Mouse (Mus musculus) large intestine, adult 2 months (tissue): Measurements from ENCODE around the gene Guca1b. TPM values are rescaled to one million over a fixed set of nuclear protein-coding genes. Genes with fewer than 3 reads are reported as not detected.

Experiments used
- DNase-seq: peaks from one replicate; pipeline ENCODE4 v3.0.0-alpha.2; 2012; ENCODE audit warnings: low read depth, low spot score
- WGBS: fragments of 180-500 bp; shearing (Covaris S2); methylation state at CpG from one replicate; pipeline ENCODE4 v1.1.7; 2018; 5-methylcytosine and 5-hydroxymethylcytosine counted together
- polyA plus RNA-seq: library from polyadenylated mRNA; depleted of rRNA; stranded (reverse); fragments of >200 nt; gene quantifications from 2 replicates; pipeline ENCODE4 v1.2.3, GENCODE M21; 2012; rRNA removed

Guca1b gene
- polyA plus RNA-seq: 1.3 and 1.6 TPM in 2 replicates

DNA sequence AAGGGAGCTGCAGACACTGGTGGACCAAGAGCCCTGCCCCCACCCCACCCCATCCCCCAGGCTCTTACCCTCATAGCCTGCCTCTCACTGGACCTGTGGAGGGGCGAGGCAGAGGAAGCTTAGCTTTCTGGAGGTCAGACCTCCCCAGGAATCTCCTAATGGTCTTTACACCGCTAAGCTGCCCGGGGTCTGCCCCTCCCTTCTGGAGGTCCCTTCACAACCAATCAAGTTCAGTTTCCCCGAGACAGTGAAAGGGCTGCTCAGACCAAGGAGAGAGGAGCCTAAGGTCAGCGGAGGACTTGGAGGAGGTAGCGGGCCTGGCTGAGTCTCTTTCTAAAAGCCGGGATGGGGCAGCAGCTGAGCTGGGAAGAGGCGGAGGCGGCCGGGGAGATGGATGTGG lies at the start of gene Guca1b:
Guca1b (plus strand) TSS at position 249 of the 400 bp plus-strand sequence.
- WGBS: 45% methylated on average over 10 of the region's 10 CpGs
- DNase-seq: no peak

DNA sequence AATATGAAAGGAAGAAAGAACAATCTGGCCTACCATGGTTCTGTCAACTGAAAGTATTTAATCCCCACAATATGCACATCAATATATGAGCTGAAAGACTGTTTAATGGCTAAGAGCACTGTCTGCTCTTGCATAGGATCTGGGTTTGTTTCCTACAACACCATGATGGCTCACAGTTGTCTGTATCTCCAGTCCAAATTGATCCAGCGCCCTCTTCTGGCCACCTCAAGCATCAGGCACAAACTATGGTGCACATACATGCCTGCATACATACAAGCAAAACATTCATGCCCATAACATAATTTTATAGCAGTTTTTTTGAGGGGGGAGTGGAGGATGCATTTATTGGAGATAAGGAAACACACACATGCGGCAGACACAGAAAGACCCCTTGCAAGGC lies 42.1 kb upstream of the Guca1b start:
- 91% methylated on average over 2 of the region's 2 CpGs for WGBS
- no peak for DNase-seq

DNA sequence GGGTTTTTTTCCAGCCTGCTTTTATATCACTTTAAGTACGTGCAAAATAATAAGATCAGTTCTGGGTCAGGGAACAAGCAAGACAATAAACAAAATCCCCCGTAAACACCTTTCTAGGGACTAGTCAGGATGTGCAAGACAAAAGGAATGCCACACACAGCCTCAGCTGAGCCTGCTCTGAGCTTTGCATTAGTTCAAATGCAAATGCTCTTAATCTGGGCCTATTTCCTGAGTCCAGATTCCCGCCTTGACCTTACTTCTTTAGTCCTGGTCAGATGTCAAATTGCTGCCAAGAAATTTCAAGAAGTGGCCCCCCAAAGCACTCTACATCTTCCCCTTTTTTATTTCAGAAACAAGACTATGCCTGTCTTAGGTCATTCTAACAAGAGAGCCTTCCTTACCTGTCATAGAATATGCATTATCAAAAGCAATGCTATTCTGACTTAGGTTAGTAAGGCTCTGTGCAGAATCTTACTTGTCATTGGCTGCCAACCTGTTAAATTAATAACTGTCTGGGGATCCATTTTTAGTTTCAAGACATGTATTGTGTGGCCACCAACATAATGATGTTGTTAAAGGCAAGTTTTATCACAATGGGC lies 35.4 kb upstream of the Guca1b start:
- 94% methylated on average over 3 of the region's 3 CpGs for WGBS
- DNase-seq: no peak

DNA sequence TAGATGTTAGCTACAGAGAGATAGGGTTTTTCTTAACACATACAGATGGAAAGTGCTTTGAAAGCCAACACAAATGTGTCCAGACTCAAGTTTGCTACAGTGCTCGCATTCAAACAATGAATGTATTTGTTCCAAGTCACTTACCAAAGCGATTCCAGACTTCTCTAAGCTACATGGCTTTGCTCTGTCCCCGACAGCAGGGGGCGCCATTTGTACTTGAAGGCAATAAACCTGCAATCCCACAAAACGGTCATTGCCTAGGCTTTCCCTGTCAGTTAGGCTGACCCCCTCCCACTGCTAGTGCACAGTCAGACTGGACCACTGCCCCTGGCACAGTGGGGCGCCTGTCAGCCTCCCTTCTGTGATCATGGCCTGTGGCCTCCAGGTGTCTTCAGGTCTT lies 25.2 kb upstream of the Guca1b start:
- WGBS: 31% methylated on average over 6 of the region's 6 CpGs
- DNase-seq: peak; percentile 31

DNA sequence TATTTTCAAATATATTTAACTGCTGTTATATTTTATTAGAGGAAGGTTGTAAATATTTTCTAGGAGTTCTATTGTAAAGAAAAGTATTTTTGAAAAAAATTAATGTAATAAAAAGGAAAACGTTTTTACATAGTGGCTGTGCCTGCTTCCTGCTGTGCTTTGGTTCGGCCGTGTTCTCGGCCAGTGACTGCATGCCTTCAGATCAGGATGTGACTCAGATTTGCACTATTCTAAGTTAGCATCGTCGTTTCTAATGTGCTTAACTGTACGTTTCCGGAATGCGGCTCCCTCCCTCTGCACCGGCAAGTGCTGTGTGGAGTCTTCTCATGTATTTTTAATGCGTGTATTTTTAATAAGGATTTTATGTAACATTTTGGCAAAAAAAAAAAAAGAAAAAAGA lies 23.9 kb upstream of the Guca1b start:
- 77% methylated on average over 11 of the region's 11 CpGs for WGBS
- DNase-seq: no peak

DNA sequence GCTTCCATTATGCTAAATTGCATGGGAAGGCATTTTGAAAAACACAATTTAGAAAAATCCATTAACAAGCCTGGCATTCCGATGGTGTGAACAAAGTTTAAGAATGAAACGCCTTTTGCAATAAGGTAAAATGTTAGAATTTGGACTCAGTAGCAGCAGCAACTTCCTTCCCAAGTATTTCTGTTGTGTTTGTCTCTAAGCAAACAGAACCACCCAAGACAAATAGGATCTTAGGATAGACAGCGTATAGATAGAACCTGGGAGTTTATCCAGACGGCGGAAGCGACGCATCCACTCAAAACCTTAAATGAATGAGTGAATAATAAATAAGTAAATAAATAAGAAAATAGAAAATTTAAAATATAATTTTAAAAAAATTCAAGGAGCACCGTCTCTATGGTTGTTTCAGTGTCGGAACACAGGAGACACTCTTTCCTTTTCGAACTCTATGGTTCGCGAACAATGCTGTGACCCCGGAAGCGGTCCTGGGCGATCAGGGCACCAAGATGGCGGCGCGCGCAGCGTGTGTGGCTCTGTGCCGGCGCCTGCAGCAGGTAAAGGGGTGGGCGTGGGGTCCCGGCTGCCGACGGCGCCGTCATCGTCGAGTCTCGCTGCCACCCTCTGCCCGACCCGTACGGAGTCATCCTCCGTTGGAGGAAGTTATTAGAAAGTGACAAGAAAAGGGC lies 16.6 kb upstream of the Guca1b start, which contains the start of gene Mrps10:
Mrps10 (plus strand) TSS at position 487 of the 686 bp plus-strand sequence.
- WGBS: 2% methylated on average over 35 of the region's 35 CpGs
- DNase-seq: peak; percentile 71

DNA sequence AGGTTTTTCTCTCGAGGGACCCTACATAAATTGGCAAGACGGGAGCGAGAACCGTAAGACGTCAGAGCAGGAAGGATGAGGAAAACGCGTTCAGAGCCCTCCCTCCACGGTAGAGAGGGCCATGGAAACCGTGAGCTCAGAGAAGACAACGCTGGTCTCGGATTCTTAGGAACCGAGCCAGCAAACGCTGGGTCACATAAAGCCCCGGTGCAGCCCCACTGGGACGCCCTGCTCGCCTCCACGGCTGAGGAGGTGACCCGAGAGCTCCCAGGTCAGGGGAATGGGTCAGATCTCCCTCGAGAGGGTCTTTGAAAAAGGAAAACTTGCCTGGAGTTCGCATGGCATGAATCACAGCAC lies 16.1 kb upstream of the Guca1b start:
- 1% methylated on average over 20 of the region's 20 CpGs for WGBS
- no peak for DNase-seq

DNA sequence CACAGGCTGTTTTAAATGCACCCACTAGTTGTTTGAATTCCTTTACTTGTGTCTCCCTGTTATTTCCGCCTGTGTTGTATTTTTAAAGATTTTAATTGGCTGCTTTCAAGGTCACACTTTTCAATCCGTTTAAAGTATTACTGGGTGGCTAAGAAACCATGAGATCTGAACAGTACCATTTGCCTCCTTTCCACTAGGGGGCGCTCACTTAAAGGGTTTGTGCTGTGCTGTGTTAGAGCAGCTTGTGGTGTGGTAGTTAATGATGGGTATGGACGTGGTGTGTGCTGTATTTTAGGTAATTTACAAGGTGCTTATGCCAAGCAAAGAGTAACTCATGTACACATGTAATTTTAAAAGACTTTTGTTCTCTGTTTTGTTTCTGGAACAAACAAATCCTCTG lies 13.7 kb upstream of the Guca1b start:
- 3% methylated on average over 4 of the region's 4 CpGs for WGBS
- peak; percentile 53 for DNase-seq

DNA sequence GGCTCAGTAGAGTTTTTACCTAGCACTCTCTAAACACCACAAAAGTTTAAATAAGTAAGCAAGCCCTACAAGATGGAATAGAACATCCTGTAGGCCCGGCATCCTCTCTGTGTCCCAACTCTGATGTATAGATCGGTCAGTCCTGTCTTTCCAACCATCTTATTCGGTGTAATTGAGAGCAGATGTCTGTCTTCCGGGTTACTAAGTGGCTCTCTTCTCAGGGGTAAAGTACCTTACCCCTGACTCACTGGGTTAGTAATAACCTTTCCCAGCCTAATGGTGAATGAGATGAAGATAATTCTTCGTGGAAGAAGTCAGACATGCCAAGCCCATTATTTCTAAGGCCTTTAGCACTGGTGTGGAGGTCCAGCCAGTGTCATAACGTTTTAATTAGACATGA lies 11.2 kb upstream of the Guca1b start:
- 86% methylated on average over 6 of the region's 6 CpGs for WGBS

DNA sequence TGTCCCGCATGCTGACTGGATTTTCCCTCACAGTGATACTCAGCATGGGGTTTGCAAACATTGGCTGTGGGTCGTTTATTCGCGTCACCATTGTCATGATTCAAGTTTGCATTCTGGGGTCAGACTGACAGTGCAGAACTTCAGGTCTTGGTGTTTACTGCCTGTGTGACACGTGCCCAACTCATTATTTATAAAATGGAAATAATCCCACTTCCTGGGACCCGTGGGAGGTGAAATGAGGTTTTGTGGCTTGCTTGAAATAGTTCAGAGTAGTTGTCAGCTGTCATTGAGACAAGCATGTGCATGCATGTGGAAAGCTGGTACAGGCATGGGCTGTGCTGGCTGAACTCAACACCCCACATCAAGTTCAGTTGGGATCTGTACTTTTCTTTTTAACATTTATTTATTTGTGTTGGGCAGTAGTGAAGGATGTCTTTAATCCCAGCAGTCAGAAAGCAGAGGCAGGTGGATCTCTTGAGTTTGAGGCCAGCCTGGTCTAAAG lies 8.4 kb upstream of the Guca1b start:
- 83% methylated on average over 6 of the region's 6 CpGs for WGBS

More for the DNA sequence above, 11.2 kb upstream of the Guca1b start:
- DNase-seq: no peak

DNA sequence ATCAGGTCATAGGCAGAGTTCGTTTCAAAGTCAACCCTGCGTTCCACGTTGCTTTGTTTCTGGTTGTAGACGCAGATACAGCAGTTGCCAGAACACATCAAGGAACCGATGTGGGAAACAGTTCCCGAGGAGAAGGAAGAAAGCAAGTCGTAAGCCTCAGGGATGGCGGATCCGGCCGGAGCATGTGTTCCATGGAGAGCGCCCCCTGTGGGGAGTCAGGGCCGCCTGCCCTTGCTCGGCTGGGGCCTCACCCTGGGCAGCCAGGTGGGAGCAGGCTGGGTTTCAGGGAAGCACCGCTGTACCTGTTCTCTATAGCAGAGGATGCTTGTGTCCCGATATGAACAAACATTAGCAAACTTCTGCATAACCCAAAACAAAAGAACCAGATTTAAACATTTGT lies 7.1 kb upstream of the Guca1b start:
- WGBS: 87% methylated on average over 15 of the region's 15 CpGs
- DNase-seq: no peak

More for the DNA sequence above, 8.4 kb upstream of the Guca1b start:
- DNase-seq: no peak

DNA sequence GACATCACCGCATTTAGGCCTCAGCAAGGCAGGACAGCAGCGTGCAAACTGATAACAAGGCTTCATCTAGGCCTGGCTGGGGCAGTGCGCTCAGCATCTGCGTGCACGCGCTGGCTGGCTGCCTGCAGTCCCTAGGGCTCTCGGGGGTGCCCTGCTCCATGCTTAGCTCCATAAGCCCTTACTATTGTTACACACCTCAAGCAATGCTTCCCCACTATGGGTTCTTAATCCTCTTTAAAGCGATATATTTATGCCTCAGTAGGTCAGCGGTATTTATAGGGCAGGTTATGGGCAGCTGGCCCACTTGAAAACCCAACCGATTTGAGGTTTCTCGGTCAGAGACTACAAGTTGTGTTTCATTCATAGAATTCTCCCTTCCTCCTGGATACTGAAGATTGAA lies 3.3 kb upstream of the Guca1b start:
- DNase-seq: no peak
- 89% methylated on average over 11 of the region's 11 CpGs for WGBS

DNA sequence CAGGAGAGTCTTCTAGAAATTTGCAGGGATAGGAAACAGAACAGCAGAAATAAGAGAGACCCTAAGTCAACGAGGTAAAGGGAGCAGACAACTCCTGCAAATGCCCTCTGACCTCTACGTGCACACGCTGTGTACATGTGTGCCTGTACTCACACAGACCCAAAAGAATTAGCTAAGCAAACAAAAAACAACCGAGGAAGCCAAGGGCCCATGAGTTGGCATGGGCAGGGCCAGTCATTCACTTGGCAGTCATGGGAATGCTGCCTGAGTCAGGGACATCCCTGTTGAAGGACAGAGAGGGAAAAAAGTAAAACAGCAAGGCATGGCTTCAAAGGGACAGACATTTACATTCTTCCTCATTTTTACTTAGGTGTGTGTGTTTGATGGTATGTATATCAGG lies 1.9 kb upstream of the Guca1b start:
- 40% methylated on average over 4 of the region's 4 CpGs for WGBS
- DNase-seq: no peak

DNA sequence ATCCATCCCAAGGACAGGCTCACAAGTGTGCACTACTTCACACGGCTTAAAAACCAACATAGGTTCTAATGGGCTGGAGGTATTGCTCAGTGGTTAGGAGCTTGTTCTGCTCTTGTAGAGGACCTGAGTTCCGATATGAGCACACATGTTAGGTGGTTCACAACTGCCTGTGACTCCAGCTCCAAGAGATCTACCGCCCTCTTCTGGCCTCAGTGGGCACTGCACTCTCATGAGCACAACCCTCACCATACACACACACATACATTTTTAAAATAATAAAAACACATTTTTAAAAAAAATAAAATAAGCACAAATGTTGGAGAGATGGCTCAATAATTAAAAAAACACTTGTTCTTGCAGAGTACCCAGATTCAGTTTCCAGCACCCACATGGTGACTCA lies 1.1 kb upstream of the Guca1b start:
- DNase-seq: no peak
- 94% methylated on average over 3 of the region's 3 CpGs for WGBS

DNA sequence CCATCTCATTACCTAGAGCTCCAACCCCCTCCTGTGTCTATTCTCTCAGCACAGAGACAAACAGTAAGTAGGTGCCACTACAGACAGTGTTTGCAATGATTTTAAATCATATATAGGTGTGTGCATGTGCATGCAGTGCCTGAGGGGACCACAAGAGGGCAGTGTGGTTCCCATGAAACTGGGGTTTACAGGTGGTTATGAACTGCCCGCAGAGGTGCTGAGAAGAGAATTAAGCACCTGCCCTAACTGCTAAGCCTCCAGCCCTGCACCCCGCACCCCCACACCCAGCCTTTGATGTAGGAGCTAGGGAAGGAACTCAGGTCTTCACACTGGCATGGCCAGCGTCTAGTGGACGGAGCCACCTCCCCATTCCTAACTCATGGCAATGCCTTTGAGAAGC lies 1.5 kb downstream of the Guca1b start:
- WGBS: 61% methylated on average over 4 of the region's 4 CpGs
- DNase-seq: no peak

DNA sequence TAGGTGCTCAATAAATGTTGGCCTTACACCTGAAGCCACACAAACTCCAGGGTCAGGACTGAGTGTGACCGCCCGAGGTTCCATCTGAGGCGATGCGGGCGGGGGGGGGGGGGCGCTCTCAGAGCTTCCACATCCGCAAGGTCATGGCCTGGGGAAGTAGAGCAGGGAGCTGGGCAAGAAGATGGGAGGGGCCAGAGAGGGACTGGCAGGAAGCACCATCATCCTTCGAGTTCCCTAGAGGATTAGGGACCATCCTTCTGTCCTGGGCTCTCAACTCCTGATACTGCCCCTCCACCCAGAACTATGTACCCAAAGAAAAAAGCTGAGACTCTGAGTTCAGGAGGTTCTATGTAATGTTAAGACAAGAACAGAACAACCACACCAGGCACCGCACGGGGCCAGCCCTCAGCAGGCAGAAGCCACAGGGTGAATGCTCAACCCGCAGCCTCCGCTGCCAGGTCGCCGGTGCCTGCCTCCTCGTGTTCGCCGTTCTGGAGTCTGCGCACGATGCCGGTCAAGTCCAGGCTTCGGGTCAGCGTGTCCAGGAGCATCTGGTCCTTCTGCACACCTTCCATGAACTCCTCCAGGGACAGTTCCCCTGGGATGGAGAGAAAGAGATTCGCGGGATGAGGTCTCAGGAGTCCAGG lies 9.2 kb downstream of the Guca1b start:
- 23% methylated on average over 24 of the region's 24 CpGs for WGBS
- DNase-seq: no peak

DNA sequence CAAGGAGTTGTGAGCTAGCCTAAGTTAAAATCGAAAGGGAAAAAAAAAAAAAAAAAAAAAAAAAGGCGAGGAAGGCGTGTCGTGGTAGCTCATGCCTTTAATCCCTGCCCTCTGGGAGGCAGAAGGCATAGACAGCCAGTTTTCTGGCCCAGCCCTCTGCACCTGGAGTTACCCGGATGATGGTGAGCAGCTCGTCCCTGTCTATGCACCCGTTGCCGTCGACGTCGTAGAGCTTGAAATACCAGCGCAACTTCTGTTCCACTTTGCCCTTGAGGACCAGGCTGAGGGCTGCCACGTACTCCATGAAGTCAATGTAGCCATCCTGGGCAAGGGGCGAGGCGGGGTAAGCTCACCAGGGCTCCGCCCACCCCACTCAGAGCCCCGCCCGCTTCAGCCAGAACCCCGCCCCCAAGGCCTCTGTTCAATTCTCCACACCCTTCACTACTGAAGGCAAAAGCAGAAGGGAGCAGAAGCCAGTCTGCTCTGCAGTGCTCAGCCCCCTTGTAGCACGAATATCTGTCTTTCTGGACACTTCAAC lies 10.3 kb downstream of the Guca1b start:
- peak; percentile 58 for DNase-seq
- WGBS: 3% methylated on average over 20 of the region's 20 CpGs

DNA sequence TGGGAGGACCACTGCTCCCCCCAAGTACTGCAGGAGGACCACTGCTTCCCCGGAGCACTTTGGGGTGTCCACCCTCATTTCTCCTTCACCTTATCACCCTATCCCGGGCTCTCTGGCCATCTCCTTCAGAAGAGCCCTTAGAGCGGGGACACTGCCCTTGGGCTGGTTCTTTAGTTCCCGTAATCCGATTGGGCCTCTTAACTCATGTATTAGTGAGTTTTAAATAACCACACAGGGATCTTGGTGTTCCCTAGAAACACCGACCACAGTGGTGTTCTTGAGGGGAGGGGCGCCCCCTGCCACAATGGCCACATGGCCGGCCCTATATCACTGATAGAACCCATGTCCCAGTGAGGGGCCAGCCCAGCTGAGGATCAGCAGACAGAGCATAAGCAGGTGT lies 13.9 kb downstream of the Guca1b start:
- no peak for DNase-seq
- 86% methylated on average over 8 of the region's 8 CpGs for WGBS

DNA sequence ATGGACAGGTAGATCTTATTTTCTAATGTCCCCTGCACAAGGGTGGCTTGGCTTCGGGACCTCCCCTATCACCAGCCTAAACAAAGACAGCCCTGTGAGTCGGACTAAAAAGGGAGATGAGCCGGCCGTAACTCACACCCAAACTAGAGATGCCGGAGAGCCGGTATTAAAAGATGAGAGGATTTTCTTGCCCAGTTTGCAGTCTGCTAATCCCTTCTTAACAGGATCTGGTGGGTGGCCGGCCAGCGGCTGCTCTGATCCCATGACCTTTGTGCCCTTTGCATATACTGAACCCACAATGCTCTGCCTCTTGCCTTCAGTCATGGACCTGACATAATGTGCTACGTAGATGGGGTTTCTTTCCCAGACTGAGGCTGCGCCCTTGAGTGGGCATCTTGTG lies 15.3 kb downstream of the Guca1b start, which contains the start of gene Guca1a:
Guca1a (minus strand) TSS at position 134 of the 400 bp plus-strand sequence.
- WGBS: 64% methylated on average over 10 of the region's 10 CpGs
- no peak for DNase-seq

DNA sequence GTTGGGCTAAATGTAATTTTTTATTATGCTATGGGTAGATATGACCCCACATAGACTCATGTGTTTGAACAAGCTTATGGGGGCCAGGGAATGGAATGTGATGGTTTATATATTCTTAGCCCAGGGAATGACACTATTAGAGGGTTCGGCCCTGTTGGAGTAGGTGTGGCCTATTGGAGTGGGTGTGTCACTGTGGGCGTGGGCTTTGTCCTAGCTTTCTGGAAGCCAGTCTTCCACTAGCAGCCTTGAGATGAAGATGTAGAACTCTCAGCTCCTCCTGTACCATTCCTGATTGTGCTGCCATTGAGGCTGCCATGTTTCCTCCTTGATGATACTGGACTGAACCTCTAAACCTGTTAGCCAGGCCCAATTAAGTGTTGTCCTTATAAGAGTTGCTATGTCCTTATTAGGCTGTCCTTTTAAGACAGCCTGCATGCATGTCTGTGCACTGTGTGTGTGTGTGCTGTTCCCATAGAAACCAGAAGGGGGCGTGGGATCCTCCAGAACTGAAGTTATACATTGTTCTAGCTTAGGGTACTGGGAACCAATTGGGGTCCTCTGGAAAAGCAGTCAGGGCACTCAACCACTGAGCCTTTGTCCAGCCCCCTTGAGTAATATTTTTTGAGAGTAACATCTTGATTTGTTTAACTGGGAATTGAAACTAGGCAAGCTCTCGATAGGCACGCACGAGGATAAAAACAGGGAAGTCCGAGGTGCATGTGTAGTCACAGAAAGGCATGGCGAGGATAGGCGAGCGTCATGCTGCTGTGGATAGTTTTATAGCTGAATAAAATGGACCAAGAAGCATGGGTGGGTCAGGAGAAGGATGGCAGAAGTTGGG lies 22.7 kb downstream of the Guca1b start:
- WGBS: 46% methylated on average over 10 of the region's 10 CpGs
- no peak for DNase-seq
